ENCODE assay signal across 18 mouse cellular contexts in genomic region chr10:42293877-42294276, GRCm38 (mm10). TPM values are rescaled to one million over a fixed set of nuclear protein-coding genes. Genes with fewer than 3 reads are reported as not detected.
A peak's percentile ranks its signal among the peaks of the same experiment; 100 is the strongest.
DNase-seq lines count a peak whose midpoint lies in the region; ATAC-seq and TF ChIP-seq lines count a peak whose summit lies in the region.
"Had no signal": no experiment of that assay in that cellular context is flagged by ENCODE, and none has a peak within 500 bp of the region (broad histone marks: within the 10 kb centered on the region; RNA-seq: fewer than 3 reads in every experiment).

No protein-coding gene starts in this region.

- H3K4me3 ChIP-seq in myocyte, result no peak overlapping the region
- H3K4me3 ChIP-seq: embryonic facial prominence, embryonic 15.5 days; forebrain, embryonic 10.5 days; heart, adult 2 months; layer of hippocampus, adult 2 months had no signal

- H3K36me3 ChIP-seq in myocyte (ENCODE audit: control insufficient read depth, insufficient read depth), result no peaks in the 10 kb centered on the region
- H3K36me3 ChIP-seq: embryonic facial prominence, embryonic 15.5 days; forebrain, embryonic 10.5 days had no signal

- no peak overlapping the region for H3ac ChIP-seq in myocyte (ENCODE audit: control insufficient read depth, insufficient read length)

- no peaks in the 10 kb centered on the region for H3K27me3 ChIP-seq in myocyte (ENCODE audit: control insufficient read depth, insufficient read depth, insufficient read length)
- H3K27me3 ChIP-seq: embryonic facial prominence, embryonic 15.5 days had no signal

- TF ChIP-seq POLR2A in myocyte (IDR thresholded peaks at IDR 0.05; ENCODE audit: insufficient read length, low read depth), result no peak

- peak overlapping the region; percentile 39 for H3K4me2 ChIP-seq in myocyte (ENCODE audit: low read depth)
- H3K4me2 ChIP-seq: embryonic facial prominence, embryonic 15.5 days; lung, embryonic 14.5 days; midbrain, embryonic 11.5 days had no signal

- peak; percentile 26 for DNase-seq in ovary, adult 18-20 months (ENCODE audit: low spot score)
- no peak for DNase-seq in ovary, postnatal 10 days (ENCODE audit: low spot score)
- peak; percentile 27 for DNase-seq in lung, postnatal 14 days
- no peak for DNase-seq in left cerebral cortex, adult 9 months (ENCODE audit: low spot score in 2 of 2)
- no peak for DNase-seq in heart, adult 11 months
- DNase-seq in right cerebral cortex, adult 18-20 months, result no peak
- DNase-seq: cerebellum, adult 11-12 months; heart, adult 2 months; kidney, postnatal 14 days; layer of hippocampus, postnatal 36 days; lung, embryonic 14.5 days had no signal

- ATAC-seq in common myeloid progenitor, adult 5-6 weeks (replicated peaks; ENCODE audit: low read depth, poor library complexity, severe bottlenecking), result peak; percentile 77
- ATAC-seq: hindbrain, embryonic 16.5 days had no signal

- H3K79me2 ChIP-seq in myocyte (ENCODE audit: control insufficient read depth, insufficient read depth), result no peaks in the 10 kb centered on the region

TF ChIP-seq in myocyte, 11 proteins besides CTCF, POLR2A, EP300 and RAD21:
- TF ChIP-seq TCF12 (IDR thresholded peaks at IDR 0.05; ENCODE audit: insufficient read depth, poor library complexity, severe bottlenecking) (peak; percentile 95), USF1 (IDR thresholded peaks at IDR 0.05; ENCODE audit: low read depth) (no peak), TCF3 (IDR thresholded peaks at IDR 0.05; ENCODE audit: insufficient read length, low read depth) (peak; percentile 96), CEBPB (IDR thresholded peaks at IDR 0.05; ENCODE audit: insufficient read depth, poor library complexity, severe bottlenecking) (peak; percentile 82), MAX (IDR thresholded peaks at IDR 0.05; ENCODE audit: low read depth) (no peak), REST (IDR thresholded peaks at IDR 0.05; ENCODE audit: insufficient read depth, insufficient read length) (no peak), POLR2AphosphoS2 (IDR thresholded peaks at IDR 0.05; ENCODE audit: insufficient read length, low read depth) (no peak), MYOG (IDR thresholded peaks at IDR 0.05; ENCODE audit: control insufficient read depth in 1 of 3, insufficient read depth in 1 of 3, insufficient read length in 2 of 3, low read depth in 2 of 3) (peak; percentile 90 to 97 (median 97)), E2F4 (IDR thresholded peaks at IDR 0.05; ENCODE audit: insufficient read depth) (no peak), SRF (IDR thresholded peaks at IDR 0.05; ENCODE audit: control insufficient read depth, insufficient read length, low read depth) (no peak), MYOD1 (IDR thresholded peaks at IDR 0.05; ENCODE audit: control insufficient read depth in 1 of 3, insufficient read length in 2 of 3, low read depth in 2 of 3) (peak; percentile 64 to 96 (median 96))

RNA-seq across cellular contexts. Expression of gene Foxo3, which starts 17.3 kb away (rescaled TPM):
- 46.1 and 57.6 TPM in 2 replicates for total RNA-seq in common myeloid progenitor, adult 5-6 weeks (2017)
- polyA plus RNA-seq in myocyte (2012; fragmentation: generic; extraction: Trizol), result 11.2 TPM

Comparison
In these comparisons a context has a peak if more than half of its experiments do, and no peak if none do; other contexts are left out.
1. DNase-seq: peak in ovary, adult 18-20 months (single experiment) and lung, postnatal 14 days (single experiment); none in ovary, postnatal 10 days (single experiment), left cerebral cortex, adult 9 months (0 of 2), heart, adult 11 months (single experiment) and right cerebral cortex, adult 18-20 months (single experiment).